Mouse (Mus musculus) activated CD4-positive, CD25-positive, alpha-beta regulatory T cell (primary cell): ENCODE data around the gene Gsta2. TPM values are rescaled to one million over a fixed set of nuclear protein-coding genes. Genes with fewer than 3 reads are reported as not detected.

ENCODE experiments used
- polyA plus RNA-seq, 2 experiments: library from polyadenylated mRNA; unstranded; fragments of 100-300 nt; shearing (Covaris generic); gene quantifications; one replicate each; pipeline ENCODE4 v1.2.1; 2017

Gsta2 gene
- not detected for polyA plus RNA-seq

GRCm38 (mm10) chr9:78355611-78356010, at the start of gene Gsta2:
TSS of gene Gsta2 (minus strand) at chr9:78355788.

GRCm38 (mm10) chr9:78395630-78396351, 40.2 kb upstream of the Gsta2 start, which contains the start of gene Ddx43:
TSS of gene Ddx43 (plus strand) at chr9:78395777.

GRCm38 (mm10) chr9:78378113-78378785, 22.7 kb upstream of the Gsta2 start, which contains the start of gene Ooep:
TSS of gene Ooep (minus strand) at chr9:78378725.

DNA sequence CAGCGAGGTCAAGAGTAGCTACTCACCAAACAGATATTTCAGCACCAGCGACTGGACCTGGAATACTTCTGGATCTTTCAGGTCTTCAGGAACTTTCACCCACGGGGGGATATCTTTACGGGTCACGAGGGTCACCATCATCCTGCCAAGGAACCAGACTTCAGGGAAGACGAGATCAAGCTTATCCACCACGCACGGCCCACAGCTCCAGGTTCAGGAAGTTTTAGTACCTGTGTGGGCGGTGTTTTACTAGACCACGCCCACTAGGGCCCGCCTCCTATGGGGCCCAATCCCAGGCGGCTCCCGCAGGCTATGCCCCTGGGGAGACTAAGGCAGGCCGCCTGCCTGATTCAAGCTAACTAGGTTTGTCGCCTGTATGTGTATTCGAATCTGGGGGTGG, 12.4 kb upstream of the Gsta2 start, which contains the start of gene Dppa5a:
Dppa5a (minus strand) TSS at position 219 of the 400 bp plus-strand sequence.

DNA sequence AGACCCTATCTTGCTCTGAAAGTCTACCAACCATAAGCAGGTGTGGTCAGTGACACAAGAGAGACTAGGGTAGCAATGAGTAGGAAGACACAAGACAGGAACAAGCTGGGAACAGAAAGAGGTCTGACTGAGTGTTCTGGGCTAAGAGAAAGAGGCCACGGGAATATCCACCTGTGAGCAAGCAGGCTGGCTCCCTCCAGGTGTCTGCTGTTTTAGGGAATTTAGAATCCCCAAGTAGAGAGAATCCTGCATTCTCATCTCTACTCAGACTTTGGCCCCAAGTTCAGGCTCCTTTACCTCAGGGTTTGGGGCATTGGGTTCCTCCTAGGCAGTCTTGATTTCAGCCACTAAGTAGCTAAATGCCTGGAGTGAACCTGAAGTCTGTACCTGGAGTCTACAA, 28.3 kb downstream of the Gsta2 start, which contains the start of gene Omt2b:
Omt2b (plus strand) TSS at position 301 of the 400 bp plus-strand sequence.

GRCm38 (mm10) chr9:78314696-78315095, 40.9 kb downstream of the Gsta2 start, which contains the start of gene Omt2a:
TSS of gene Omt2a (minus strand) at chr9:78314796.

DNA sequence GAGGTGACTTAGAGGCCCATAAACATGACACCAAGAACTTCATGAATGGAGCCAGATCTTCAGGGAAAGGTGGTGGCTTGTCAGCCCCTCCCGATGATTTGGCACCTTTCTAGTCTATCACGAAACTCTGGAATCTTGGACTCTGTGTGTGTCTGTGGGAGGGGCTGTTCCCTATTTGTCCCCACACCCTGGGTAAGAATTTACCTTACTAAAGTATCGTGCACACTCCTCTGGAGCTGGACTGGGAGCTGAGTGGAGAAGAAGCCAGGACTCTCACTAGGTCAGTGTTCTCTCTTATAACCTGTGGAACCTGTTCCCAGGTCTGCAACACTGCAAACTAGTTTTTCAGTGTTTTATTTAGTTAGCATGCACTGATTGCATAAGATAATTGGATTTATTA, 65.9 kb downstream of the Gsta2 start, which contains the start of gene Gm10639:
Gm10639 (plus strand) TSS at position 201 of the 400 bp plus-strand sequence.

Other genes starting within 250 kb of the Gsta2 start
- 10 to 100 TPM; 74.0 to 75.3 TPM for gene Fbxo9, start 246.7 kb downstream of the Gsta2 start, polyA plus RNA-seq
- 10 to 100 TPM in 1 of 2 experiments, 1 to 10 TPM in 1; 9.9 to 10.6 TPM for gene Ick, start 246.6 kb downstream of the Gsta2 start, polyA plus RNA-seq
- gene Gsta4, start 173.0 kb downstream of the Gsta2 start, polyA plus RNA-seq, result 10 to 100 TPM; 17.0 to 32.9 TPM
- gene Gsta1, start 125.1 kb downstream of the Gsta2 start, polyA plus RNA-seq, result not detected
- not detected for gene Gm3776, start 98.7 kb downstream of the Gsta2 start, polyA plus RNA-seq
- not detected for gene Gm10639, start 65.9 kb downstream of the Gsta2 start, polyA plus RNA-seq
- not detected for gene Omt2a, start 41.0 kb downstream of the Gsta2 start, polyA plus RNA-seq
- gene Omt2b, start 28.2 kb downstream of the Gsta2 start, polyA plus RNA-seq, result not detected
- under 1 TPM in 1 of 2 experiments, not detected in 1; 0.39 TPM for gene Dppa5a, start 12.4 kb upstream of the Gsta2 start, polyA plus RNA-seq
- under 1 TPM in 1 of 2 experiments, not detected in 1; 0.23 TPM for gene Ooep, start 22.9 kb upstream of the Gsta2 start, polyA plus RNA-seq
- 1 to 10 TPM; 5.6 to 8.2 TPM for gene Ddx43, start 40.0 kb upstream of the Gsta2 start, polyA plus RNA-seq
- 1 to 10 TPM; 2.5 to 5.2 TPM for gene Cgas, start 87.4 kb upstream of the Gsta2 start, polyA plus RNA-seq
- gene Mto1, start 92.4 kb upstream of the Gsta2 start, polyA plus RNA-seq, result 10 to 100 TPM; 21.8 to 38.0 TPM
- gene Gm17324, start 93.0 kb upstream of the Gsta2 start, polyA plus RNA-seq, result 1 to 10 TPM in 1 of 2 experiments, under 1 TPM in 1; 0.69 to 1.7 TPM
- gene Eef1a1, start 133.4 kb upstream of the Gsta2 start, polyA plus RNA-seq, result 1,000 to 10,000 TPM; 3,735 to 5,668 TPM
- 10 to 100 TPM; 11.8 to 23.7 TPM for gene Slc17a5, start 232.3 kb upstream of the Gsta2 start, polyA plus RNA-seq